Mouse (Mus musculus): ENCODE results near the gene Vsig2. TPM values are rescaled to one million over a fixed set of nuclear protein-coding genes. Genes with fewer than 3 reads are reported as not detected.
A peak's percentile ranks its signal among the peaks of the same experiment; 100 is the strongest.

The Vsig2 gene
- total and polyA plus RNA-seq, 3 experiments, result 2.5 to 21.1 (median 4.9) TPM

GRCm38 (mm10) chr9:37519995-37520394 lies 19.1 kb upstream of the Vsig2 start:
- 82% methylated on average over 2 of the region's 2 CpGs for WGBS
- intact Hi-C loops (cut with DNase I), result no loop called here
- H3K27ac ChIP-seq, result no peak overlapping the region
- H3K4me1 ChIP-seq (ENCODE audit: control insufficient read depth, insufficient read depth, low read length), result no peaks in the 10 kb centered on the region; the same call in 1 of the 2 replicates
- no peak overlapping the region for H3K4me3 ChIP-seq
- H3K9ac ChIP-seq (ENCODE audit: low read depth, low read length), result no peak overlapping the region
- no peaks in the 10 kb centered on the region for H3K36me3 ChIP-seq (ENCODE audit: control insufficient read depth, insufficient read depth, low read length)
- no peaks in the 10 kb centered on the region for H3K27me3 ChIP-seq (ENCODE audit: control insufficient read depth, insufficient read depth, low read length)
- no peak for DNase-seq
- no peak for TF ChIP-seq POLR2A (IDR thresholded peaks at IDR 0.05; ENCODE audit: insufficient read depth, low read depth, low read length)
- no peak for TF ChIP-seq CTCF (IDR thresholded peaks at IDR 0.05)
- no peak for TF ChIP-seq EP300 (IDR thresholded peaks at IDR 0.05; ENCODE audit: insufficient read depth, low read depth, low read length)
- H3K79me2 ChIP-seq (replicated peaks; ENCODE audit: control insufficient read depth, insufficient read depth, low read length), result peaks cover 3% of the 10 kb centered on the region; the same call in 1 of the 2 replicates

- no peak overlapping the region for H3K9ac ChIP-seq (ENCODE audit: low read depth, low read length)
- intact Hi-C loops (cut with DNase I), result no loop called here
- H3K79me2 ChIP-seq (replicated peaks; ENCODE audit: control insufficient read depth, insufficient read depth, low read length), result no peaks in the 10 kb centered on the region
- no peak for TF ChIP-seq CTCF (IDR thresholded peaks at IDR 0.05)
- TF ChIP-seq POLR2A (IDR thresholded peaks at IDR 0.05; ENCODE audit: insufficient read depth, low read depth, low read length), result no peak
- TF ChIP-seq EP300 (IDR thresholded peaks at IDR 0.05; ENCODE audit: insufficient read depth, low read depth, low read length), result no peak
- H3K4me3 ChIP-seq, result no peak overlapping the region
- 68% methylated on average over 2 of the region's 2 CpGs for WGBS
- no peaks in the 10 kb centered on the region for H3K36me3 ChIP-seq (ENCODE audit: control insufficient read depth, insufficient read depth, low read length)
- H3K27me3 ChIP-seq (ENCODE audit: control insufficient read depth, insufficient read depth, low read length), result no peaks in the 10 kb centered on the region
- peaks cover 1% of the 10 kb centered on the region; the same call in 1 of the 2 replicates for H3K4me1 ChIP-seq (ENCODE audit: control insufficient read depth, insufficient read depth, low read length)
- no peak for DNase-seq
- no peak overlapping the region for H3K27ac ChIP-seq
These were observed 13.6 kb upstream of the Vsig2 start for GRCm38 (mm10) chr9:37525461-37525860.

- TF ChIP-seq CTCF (IDR thresholded peaks at IDR 0.05), result peak; percentile 77
- TF ChIP-seq POLR2A (IDR thresholded peaks at IDR 0.05; ENCODE audit: insufficient read depth, low read depth, low read length), result peak; percentile 80
- 0 out of 2 replicates have a peak, but pooled peaks have one; percentile 40 for TF ChIP-seq EP300 (IDR thresholded peaks at IDR 0.05; ENCODE audit: insufficient read depth, low read depth, low read length)
- peaks cover 1% of the 10 kb centered on the region; the same call in 1 of the 2 replicates for H3K4me1 ChIP-seq (ENCODE audit: control insufficient read depth, insufficient read depth, low read length)
- H3K27ac ChIP-seq, result peak overlapping the region; percentile 93
- WGBS, result 31% methylated on average over 21 of the region's 21 CpGs
- intact Hi-C loops (cut with DNase I), result loop anchor here (2.0 kb wide), 2 partner anchors 38 to 86 kb away; partner anchors contain the start of genes Msantd2 and Spa17
- H3K79me2 ChIP-seq (replicated peaks; ENCODE audit: control insufficient read depth, insufficient read depth, low read length), result no peaks in the 10 kb centered on the region
- no peaks in the 10 kb centered on the region for H3K36me3 ChIP-seq (ENCODE audit: control insufficient read depth, insufficient read depth, low read length)
- no peaks in the 10 kb centered on the region for H3K27me3 ChIP-seq (ENCODE audit: control insufficient read depth, insufficient read depth, low read length)
- H3K4me3 ChIP-seq, result peak overlapping the region; percentile 71
- H3K9ac ChIP-seq (ENCODE audit: low read depth, low read length), result peak overlapping the region; percentile 70
- DNase-seq, result peak; percentile 69 to 74
These were observed 12.3 kb upstream of the Vsig2 start for GRCm38 (mm10) chr9:37526443-37527395.

- intact Hi-C loops (cut with DNase I), result loop anchor here (2.0 kb wide), 2 partner anchors 39 to 85 kb away; partner anchors contain the start of genes Msantd2 and Spa17
- WGBS, result 10% methylated on average over 41 of the region's 41 CpGs
- H3K27me3 ChIP-seq (ENCODE audit: control insufficient read depth, insufficient read depth, low read length), result no peaks in the 10 kb centered on the region
- peaks cover 4% of the 10 kb centered on the region for H3K36me3 ChIP-seq (ENCODE audit: control insufficient read depth, insufficient read depth, low read length)
- peak within 1 kb of the TSS; percentile 83 for H3K9ac ChIP-seq (ENCODE audit: low read depth, low read length)
- H3K79me2 ChIP-seq (replicated peaks; ENCODE audit: control insufficient read depth, insufficient read depth, low read length), result no peaks in the 10 kb centered on the region
- H3K4me3 ChIP-seq, result peak within 1 kb of the TSS; percentile 71
- peaks cover 3% of the 10 kb centered on the region for H3K4me1 ChIP-seq (ENCODE audit: control insufficient read depth, insufficient read depth, low read length)
- peak; percentile 46 for TF ChIP-seq CTCF (IDR thresholded peaks at IDR 0.05)
- peak; percentile 97 for TF ChIP-seq POLR2A (IDR thresholded peaks at IDR 0.05; ENCODE audit: insufficient read depth, low read depth, low read length)
- no peak for TF ChIP-seq EP300 (IDR thresholded peaks at IDR 0.05; ENCODE audit: insufficient read depth, low read depth, low read length)
- DNase-seq, result peak; percentile 88 to 90
- peak within 1 kb of the TSS; percentile 93 for H3K27ac ChIP-seq
These were observed 11.4 kb upstream of the Vsig2 start, which contains the start of gene Esam for GRCm38 (mm10) chr9:37527396-37528224. Gene Esam, plus strand, starts transcription at chr9:37528078.

- intact Hi-C loops (cut with DNase I), result no loop called here
- H3K36me3 ChIP-seq (ENCODE audit: control insufficient read depth, insufficient read depth, low read length), result peaks cover 10% of the 10 kb centered on the region
- H3K4me3 ChIP-seq, result peak overlapping the region; percentile 71
- H3K27ac ChIP-seq, result peak overlapping the region; percentile 93
- H3K9ac ChIP-seq (ENCODE audit: low read depth, low read length), result peak overlapping the region; percentile 83
- no peaks in the 10 kb centered on the region for H3K27me3 ChIP-seq (ENCODE audit: control insufficient read depth, insufficient read depth, low read length)
- WGBS, result 37% methylated on average over 9 of the region's 9 CpGs
- no peaks in the 10 kb centered on the region for H3K79me2 ChIP-seq (replicated peaks; ENCODE audit: control insufficient read depth, insufficient read depth, low read length)
- peak; percentile 53 to 58 for DNase-seq
- peaks cover 3% of the 10 kb centered on the region for H3K4me1 ChIP-seq (ENCODE audit: control insufficient read depth, insufficient read depth, low read length)
- TF ChIP-seq EP300 (IDR thresholded peaks at IDR 0.05; ENCODE audit: insufficient read depth, low read depth, low read length) (peak; percentile 93), CTCF (IDR thresholded peaks at IDR 0.05) (no peak), POLR2A (IDR thresholded peaks at IDR 0.05; ENCODE audit: insufficient read depth, low read depth, low read length) (peak; percentile 60; the same call in 1 of the 2 replicates)
These were observed 10.7 kb upstream of the Vsig2 start for GRCm38 (mm10) chr9:37528225-37528970.
